Mouse (Mus musculus) left cerebral cortex, adult 11 months (tissue): Measurements from ENCODE around the gene Gosr2.

ENCODE experiments used
- DNase-seq: peaks from one replicate; pipeline ENCODE4 v3.0.0; 2022; ENCODE audit warnings: low spot score

Gosr2 gene

DNA sequence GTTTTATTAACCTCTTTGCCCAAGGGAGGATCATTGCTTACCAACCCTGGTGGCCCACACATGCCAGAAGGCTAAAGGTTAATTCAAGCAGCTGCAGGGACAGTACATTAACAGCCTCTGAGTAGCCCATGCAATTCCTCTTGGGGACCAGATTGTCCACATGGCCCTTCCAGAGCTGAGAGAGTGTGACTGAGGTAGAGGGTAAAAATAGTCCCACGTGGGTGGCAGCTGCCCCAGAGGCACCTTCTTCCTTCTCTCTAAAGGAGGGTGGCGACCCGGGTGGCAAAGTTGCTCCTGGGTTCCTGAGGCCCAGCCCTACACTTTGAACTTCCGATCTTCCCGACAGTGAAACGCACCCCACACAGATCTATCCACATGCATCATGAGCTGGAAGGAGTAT lies 51.4 kb downstream of the Gosr2 start:
- no peak for DNase-seq

DNA sequence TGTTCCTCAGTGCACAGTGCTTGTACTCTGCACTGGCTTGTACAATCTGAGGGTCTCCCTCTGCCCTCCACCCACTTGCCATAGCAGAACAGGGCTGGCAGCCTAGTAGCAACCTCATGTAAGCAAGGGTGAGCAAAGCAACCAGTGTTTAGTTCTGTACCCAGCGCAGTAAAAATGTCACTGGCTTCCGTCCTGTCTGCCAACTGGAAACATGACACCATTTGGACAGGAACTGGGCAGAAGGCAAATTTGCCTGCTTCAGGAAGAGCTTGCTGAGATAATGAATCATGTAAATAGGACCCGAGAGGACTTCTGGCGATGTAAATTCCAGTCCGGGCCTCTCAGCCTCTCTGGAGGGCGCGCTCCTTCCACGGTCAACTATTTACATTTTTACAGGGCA lies 52.0 kb downstream of the Gosr2 start:
- DNase-seq: no peak

DNA sequence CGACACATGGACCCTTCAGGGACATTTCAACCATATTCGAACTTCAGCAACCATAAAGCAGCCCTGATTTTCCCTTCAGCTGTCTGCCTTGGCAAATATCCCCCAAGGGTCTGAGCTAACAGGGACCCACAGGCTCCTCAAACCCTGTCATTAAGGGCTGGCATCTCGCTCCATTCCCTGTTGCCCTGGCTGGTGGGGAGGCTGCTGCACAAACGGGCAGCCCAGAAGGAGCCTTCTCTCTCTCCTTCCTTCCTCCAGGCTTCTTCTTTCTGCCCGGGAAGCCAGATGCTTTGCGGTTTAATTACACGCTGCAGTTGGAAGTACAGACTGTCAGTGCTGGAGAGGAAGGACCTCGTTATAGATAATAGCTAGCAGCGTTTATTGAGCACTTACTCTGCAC lies 54.5 kb downstream of the Gosr2 start:
- no peak for DNase-seq

DNA sequence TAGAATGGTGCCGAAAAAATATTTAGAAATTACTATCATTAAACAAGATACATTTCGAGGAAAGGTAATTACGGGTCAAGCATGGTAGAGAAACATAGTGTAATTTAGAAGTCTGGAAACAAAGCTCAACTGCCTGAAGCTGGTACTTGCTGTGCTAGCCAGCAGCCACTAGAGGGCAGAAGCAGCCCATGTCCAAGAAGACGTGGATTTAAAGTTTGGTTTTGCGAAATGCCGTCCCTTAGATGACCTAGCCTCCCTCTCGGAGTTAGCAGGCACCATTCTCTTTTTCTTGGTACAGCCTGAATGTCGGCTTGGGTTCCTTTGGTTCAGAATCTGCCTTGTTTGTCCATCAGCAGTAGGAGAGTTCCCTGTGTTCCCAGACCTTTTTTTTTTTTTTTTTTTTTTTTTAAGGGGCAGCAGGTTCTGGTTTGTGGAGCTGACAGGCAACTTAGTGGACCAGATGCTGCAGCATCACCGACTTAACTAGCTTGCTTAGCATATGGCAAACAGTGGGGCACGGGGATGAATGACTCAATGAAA lies 58.2 kb downstream of the Gosr2 start:
- no peak for DNase-seq

DNA sequence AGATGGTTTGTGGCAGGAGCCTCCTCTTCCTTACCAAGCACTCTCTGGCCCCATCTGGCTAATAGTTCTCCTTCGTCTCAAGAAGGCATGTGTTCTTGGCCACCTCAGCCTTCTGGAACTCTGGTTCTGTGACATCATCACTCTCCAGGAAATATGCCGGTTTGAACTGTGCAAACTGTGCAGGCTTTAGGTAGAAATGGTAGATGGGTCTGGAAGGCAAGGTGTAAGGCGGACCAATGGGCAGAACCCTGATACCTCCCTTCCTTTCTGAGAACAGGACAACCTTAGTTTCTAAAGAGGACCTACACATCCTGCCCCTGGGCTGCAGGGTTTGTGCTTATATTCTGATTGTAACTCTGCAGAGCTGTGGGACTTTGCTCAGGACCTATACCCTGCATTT lies 58.9 kb downstream of the Gosr2 start, which contains the start of gene Lyzl6:
Gene Lyzl6, minus strand, starts transcription at position 101 of the 400 bp plus-strand sequence.
- DNase-seq: no peak

DNA sequence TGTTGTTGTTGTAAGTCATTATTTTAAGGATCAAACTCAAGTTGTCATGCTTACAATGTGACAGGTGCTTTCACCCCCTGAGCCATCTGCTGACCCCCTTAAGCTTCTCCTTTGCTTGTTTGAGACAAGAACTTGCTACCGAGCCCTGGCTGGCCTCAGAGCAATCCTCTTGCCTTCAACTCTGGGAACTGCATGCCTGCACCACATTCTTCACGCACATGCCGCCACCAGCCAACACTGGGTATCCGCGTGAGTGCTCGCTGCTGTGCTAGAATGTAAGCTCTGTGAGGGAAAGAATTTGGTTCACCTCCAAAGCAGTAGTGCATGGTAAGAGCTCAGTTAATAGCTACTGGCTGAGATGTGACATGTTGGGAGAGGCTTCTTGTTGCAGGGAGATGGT lies 61.4 kb downstream of the Gosr2 start:
- DNase-seq: no peak

DNA sequence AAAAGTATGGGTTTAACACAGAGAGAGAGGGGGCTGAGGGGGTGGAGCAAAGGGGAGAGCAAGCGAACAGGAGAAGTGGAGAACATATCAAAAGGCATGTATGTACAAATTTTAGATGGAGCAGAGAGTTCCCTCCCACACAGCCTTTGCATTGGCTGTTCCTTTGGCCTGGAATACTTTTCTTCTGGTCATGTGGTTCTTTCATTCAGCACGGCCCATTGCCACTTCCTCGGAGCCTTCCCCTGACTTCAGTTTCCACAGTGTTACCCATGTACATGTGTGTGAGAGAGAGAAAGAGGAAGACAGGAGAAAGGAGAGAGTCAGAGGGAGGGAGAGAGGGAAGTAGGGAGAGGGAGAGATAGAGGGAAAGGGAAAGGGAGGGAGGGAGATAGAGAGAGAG lies 62.2 kb downstream of the Gosr2 start:
- DNase-seq: no peak

DNA sequence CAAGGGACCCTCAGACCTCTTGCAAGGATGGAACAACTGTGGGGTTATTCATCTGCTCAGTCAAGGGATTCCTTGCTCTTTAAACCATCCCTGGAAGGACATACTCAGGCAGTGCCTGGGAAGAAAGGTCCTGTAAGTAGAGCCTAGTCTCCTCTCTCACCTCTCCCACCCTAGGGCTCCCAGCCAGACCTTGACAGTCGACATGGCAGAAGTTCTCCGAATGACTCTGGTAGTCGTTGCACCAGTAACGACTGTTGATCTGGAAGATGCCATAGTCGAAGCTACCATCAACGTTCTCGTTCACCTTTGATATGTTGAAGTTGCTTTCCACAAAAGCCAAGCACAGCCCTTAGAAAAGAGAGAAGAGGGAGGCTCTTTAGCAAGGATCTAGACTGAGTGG lies 62.9 kb downstream of the Gosr2 start:
- no peak for DNase-seq

DNA sequence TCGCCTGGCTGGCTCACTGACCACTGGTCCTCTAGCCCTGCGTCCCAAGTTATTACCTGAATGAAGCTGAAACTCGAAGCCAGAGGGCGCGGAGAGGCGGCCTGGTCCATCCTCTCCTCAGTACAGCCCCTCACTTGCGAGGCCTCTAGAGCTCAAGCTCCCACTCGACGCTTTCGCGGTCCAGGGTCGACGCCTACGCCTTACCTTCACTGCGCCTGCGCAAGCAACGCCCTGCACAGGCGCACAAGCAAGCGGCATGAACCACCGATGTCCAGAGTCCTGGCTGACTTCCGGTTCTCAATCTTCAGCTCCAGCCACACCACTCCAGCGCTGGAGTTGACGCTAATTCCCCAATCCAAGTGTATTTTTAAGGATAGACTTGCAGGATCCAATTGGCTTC lies 70.2 kb downstream of the Gosr2 start:
- DNase-seq: no peak
